Mouse (Mus musculus): Measurements from ENCODE around the gene Cdh4. TPM values are rescaled to one million over a fixed set of nuclear protein-coding genes. Genes with fewer than 3 reads are reported as not detected.

The Cdh4 gene
- total and polyA plus RNA-seq, 2 experiments from 2014 or later = 58.9 to 84.0 TPM

- H3K9ac ChIP-seq = no peak overlapping the region
- no peak overlapping the region for H3K27ac ChIP-seq (ENCODE audit: low read depth, low read length)
- no peak for DNase-seq
- 0 out of 2 replicates have a peak, but pooled peaks cover 5% of the 10 kb centered on the region for H3K4me1 ChIP-seq (ENCODE audit: insufficient read depth)
- H3K36me3 ChIP-seq (ENCODE audit: insufficient read depth) = no peaks in the 10 kb centered on the region
- H3K4me3 ChIP-seq (ENCODE audit: low read depth, low read length) = no peak overlapping the region
- no peaks in the 10 kb centered on the region for H3K9me3 ChIP-seq (ENCODE audit: low read length)
- no peak for TF ChIP-seq CTCF (IDR thresholded peaks at IDR 0.05; ENCODE audit: low read depth)
- WGBS = 32% methylated on average over 5 of the region's 5 CpGs
- ATAC-seq = no peak
- no peaks in the 10 kb centered on the region for H3K27me3 ChIP-seq (ENCODE audit: insufficient read depth, low read length)
- no peak overlapping the region for H3K4me2 ChIP-seq (ENCODE audit: low read depth)
These were observed 345.6 kb downstream of the Cdh4 start for GRCm38 (mm10) chr2:179787797-179788196.

DNA sequence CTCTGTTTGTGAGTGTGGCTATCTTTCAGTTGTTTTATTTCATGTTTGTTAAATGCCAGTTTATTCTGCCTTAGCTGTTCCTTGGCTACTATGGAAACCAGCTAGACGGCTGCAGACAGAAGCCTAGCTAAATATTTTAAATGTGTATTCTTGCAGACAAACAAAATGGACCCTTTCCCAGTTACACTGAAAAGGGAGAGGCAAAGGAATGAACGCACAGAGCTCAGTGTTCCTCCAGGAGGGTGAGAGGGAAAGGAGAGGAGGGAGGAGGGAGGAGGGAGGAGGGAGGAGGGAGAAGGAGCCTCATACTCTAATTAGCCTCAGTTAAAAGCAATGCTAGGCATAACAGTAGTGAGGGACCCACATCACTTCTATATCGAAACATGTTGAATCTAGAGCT is 348.5 kb downstream of the Cdh4 start:
- H3K36me3 ChIP-seq (ENCODE audit: insufficient read depth) = no peaks in the 10 kb centered on the region
- ATAC-seq (no peak), DNase-seq (peak; percentile 35)
- H3K4me2 ChIP-seq (ENCODE audit: low read depth) = no peak overlapping the region
- H3K4me3 ChIP-seq (ENCODE audit: low read depth, low read length) = no peak overlapping the region
- 22% methylated on average over 3 of the region's 3 CpGs for WGBS
- peak overlapping the region; percentile 22; the same call in 1 of the 2 replicates for H3K27ac ChIP-seq (ENCODE audit: low read depth, low read length)
- no peak for TF ChIP-seq CTCF (IDR thresholded peaks at IDR 0.05; ENCODE audit: low read depth)
- H3K9ac ChIP-seq = no peak overlapping the region
- no peaks in the 10 kb centered on the region for H3K27me3 ChIP-seq (ENCODE audit: insufficient read depth, low read length)
- no peaks in the 10 kb centered on the region for H3K9me3 ChIP-seq (ENCODE audit: low read length)
- peaks cover 9% of the 10 kb centered on the region; the same call in 1 of the 2 replicates for H3K4me1 ChIP-seq (ENCODE audit: insufficient read depth)

GRCm38 (mm10) chr2:179792426-179793133 is 350.3 kb downstream of the Cdh4 start:
- ATAC-seq = no peak
- Histone ChIP-seq H3K36me3 (ENCODE audit: insufficient read depth) (0 out of 2 replicates have a peak, but pooled peaks cover under 1% of the 10 kb centered on the region), H3K27ac (ENCODE audit: low read depth, low read length) (no peak overlapping the region), H3K4me3 (ENCODE audit: low read depth, low read length) (no peak overlapping the region), H3K27me3 (ENCODE audit: insufficient read depth, low read length) (no peaks in the 10 kb centered on the region), H3K4me2 (ENCODE audit: low read depth) (no peak overlapping the region), H3K9me3 (ENCODE audit: low read length) (no peaks in the 10 kb centered on the region), H3K9ac (no peak overlapping the region), H3K4me1 (ENCODE audit: insufficient read depth) (peaks cover 6% of the 10 kb centered on the region; the same call in 1 of the 2 replicates)
- no peak for DNase-seq
- 36% methylated on average over 13 of the region's 13 CpGs for WGBS
- TF ChIP-seq CTCF (IDR thresholded peaks at IDR 0.05; ENCODE audit: low read depth) = no peak

- peak; percentile 44 for DNase-seq
- WGBS = 44% methylated on average over 1 of the region's 1 CpGs
- TF ChIP-seq CTCF (IDR thresholded peaks at IDR 0.05; ENCODE audit: low read depth) = no peak
These were observed 352.1 kb downstream of the Cdh4 start for GRCm38 (mm10) chr2:179794354-179794753.

GRCm38 (mm10) chr2:179795452-179795851 is 353.2 kb downstream of the Cdh4 start:
- TF ChIP-seq CTCF (IDR thresholded peaks at IDR 0.05; ENCODE audit: low read depth) = no peak
- H3K9me3 ChIP-seq (ENCODE audit: low read length) = no peaks in the 10 kb centered on the region
- 34% methylated on average over 12 of the region's 12 CpGs for WGBS
- H3K27me3 ChIP-seq (ENCODE audit: insufficient read depth, low read length) = no peaks in the 10 kb centered on the region; the same call in 1 of the 2 replicates
- peak overlapping the region; percentile 36; the same call in 1 of the 2 replicates for H3K27ac ChIP-seq (ENCODE audit: low read depth, low read length)
- 0 out of 2 replicates have a peak, but pooled peaks cover 3% of the 10 kb centered on the region for H3K36me3 ChIP-seq (ENCODE audit: insufficient read depth)
- H3K4me2 ChIP-seq (ENCODE audit: low read depth) = no peak overlapping the region
- DNase-seq (peak; percentile 91), ATAC-seq (peak; percentile 69)
- H3K4me3 ChIP-seq (ENCODE audit: low read depth, low read length) = no peak overlapping the region
- H3K9ac ChIP-seq = no peak overlapping the region
- H3K4me1 ChIP-seq (ENCODE audit: insufficient read depth) = peaks cover 7% of the 10 kb centered on the region; the same call in 1 of the 2 replicates

More at GRCm38 (mm10) chr2:179794354-179794753, 352.1 kb downstream of the Cdh4 start:
- H3K9me3 ChIP-seq (ENCODE audit: low read length) = no peaks in the 10 kb centered on the region
- ATAC-seq = peak; percentile 26
- peaks cover 6% of the 10 kb centered on the region; the same call in 1 of the 2 replicates for H3K4me1 ChIP-seq (ENCODE audit: insufficient read depth)
- no peak overlapping the region for H3K4me2 ChIP-seq (ENCODE audit: low read depth)
- 0 out of 2 replicates have a peak, but pooled peaks cover 3% of the 10 kb centered on the region for H3K36me3 ChIP-seq (ENCODE audit: insufficient read depth)
- no peaks in the 10 kb centered on the region; the same call in 1 of the 2 replicates for H3K27me3 ChIP-seq (ENCODE audit: insufficient read depth, low read length)
- H3K4me3 ChIP-seq (ENCODE audit: low read depth, low read length) = no peak overlapping the region
- no peak overlapping the region for H3K27ac ChIP-seq (ENCODE audit: low read depth, low read length)
- H3K9ac ChIP-seq = no peak overlapping the region

DNA sequence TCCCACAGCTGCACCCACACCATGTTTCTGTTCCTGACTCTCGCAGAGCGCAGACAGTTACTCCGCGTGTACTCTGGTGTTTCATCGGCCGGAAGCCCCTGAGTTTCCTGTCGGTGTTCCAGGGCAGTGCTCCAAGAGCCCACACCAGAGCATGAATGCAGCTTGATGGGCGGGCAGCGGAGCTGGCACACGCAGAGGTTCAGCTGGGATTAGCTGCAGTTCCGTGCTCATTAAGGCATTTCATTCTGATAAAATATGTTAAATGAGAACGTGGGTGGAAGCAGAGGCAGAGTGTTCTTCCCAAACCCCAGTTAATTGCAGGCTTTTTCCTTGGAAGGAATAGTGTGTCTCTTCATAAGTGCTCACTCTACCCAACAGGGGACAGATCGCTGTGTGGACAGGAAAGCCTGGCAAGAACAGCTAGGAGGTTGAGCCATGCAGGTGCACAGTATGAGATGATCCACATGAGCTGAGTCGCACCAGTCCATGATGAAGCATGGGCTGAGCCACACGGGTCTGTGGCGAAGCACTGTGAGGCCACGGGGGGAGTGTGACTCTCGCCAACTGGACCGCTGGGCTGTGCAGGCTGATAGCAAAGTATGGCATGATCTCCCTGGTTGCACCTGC is 357.8 kb downstream of the Cdh4 start:
- 29% methylated on average over 19 of the region's 19 CpGs for WGBS
- Histone ChIP-seq H3K9ac (no peak overlapping the region), H3K36me3 (ENCODE audit: insufficient read depth) (0 out of 2 replicates have a peak, but pooled peaks cover 3% of the 10 kb centered on the region), H3K4me3 (ENCODE audit: low read depth, low read length) (no peak overlapping the region), H3K27ac (ENCODE audit: low read depth, low read length) (peak overlapping the region; percentile 54), H3K4me1 (ENCODE audit: insufficient read depth) (peaks cover 3% of the 10 kb centered on the region; the same call in 1 of the 2 replicates), H3K4me2 (ENCODE audit: low read depth) (no peak overlapping the region), H3K9me3 (ENCODE audit: low read length) (no peaks in the 10 kb centered on the region), H3K27me3 (ENCODE audit: insufficient read depth, low read length) (no peaks in the 10 kb centered on the region; the same call in 1 of the 2 replicates)
- ATAC-seq (peak; percentile 71), DNase-seq (peak; percentile 80)
- TF ChIP-seq CTCF (IDR thresholded peaks at IDR 0.05; ENCODE audit: low read depth) = no peak

Data from forebrain, postnatal 0 days (tissue).